Mouse (Mus musculus): ENCODE results near the gene Cntnap2.
"Not testable (repeated sequence)": the region's sequence is repeated elsewhere in the genome, so short reads cannot be mapped to it uniquely, and the experiment has no call there.

GRCm38 (mm10) chr6:47225391-47225790 lies 2166.2 kb downstream of the Cntnap2 start:
- not testable (repeated sequence) for TF ChIP-seq POLR2A (IDR thresholded peaks at IDR 0.05; ENCODE audit: borderline replicate concordance, low read depth, low read length); CTCF (IDR thresholded peaks at IDR 0.05; ENCODE audit: low read depth, low read length)
